Mouse (Mus musculus): ENCODE results near the gene Cdkn2aip. TPM values are rescaled to one million over a fixed set of nuclear protein-coding genes. Genes with fewer than 3 reads are reported as not detected.

Cdkn2aip gene
- total and polyA plus RNA-seq, 2 experiments from 2014 or later = 22.4 to 23.0 TPM

- Histone ChIP-seq H3K4me1 (ENCODE audit: insufficient read depth, low read length) (no peaks in the 10 kb centered on the region), H3K27ac (no peak overlapping the region), H3K4me3 (ENCODE audit: low read length) (no peak overlapping the region), H3K9ac (replicated peaks; ENCODE audit: low read length) (no peak overlapping the region), H3K9me3 (ENCODE audit: low read length) (no peaks in the 10 kb centered on the region), H3K27me3 (ENCODE audit: insufficient read depth, low read length) (no peaks in the 10 kb centered on the region), H3K4me2 (ENCODE audit: low read depth, low read length) (no peak overlapping the region), H3K36me3 (ENCODE audit: insufficient read depth, low read length) (no peaks in the 10 kb centered on the region)
- DNase-seq (ENCODE audit: low spot score) (no peak), ATAC-seq (no peak)
- no peak for TF ChIP-seq CTCF (IDR thresholded peaks at IDR 0.05; ENCODE audit: low read depth)
- 88% methylated on average over 5 of the region's 5 CpGs for WGBS
Measured at GRCm38 (mm10) chr8:47663201-47663600, 50.5 kb downstream of the Cdkn2aip start.

- Histone ChIP-seq H3K9ac (replicated peaks; ENCODE audit: low read length) (no peak overlapping the region), H3K27me3 (ENCODE audit: insufficient read depth, low read length) (no peaks in the 10 kb centered on the region), H3K36me3 (ENCODE audit: insufficient read depth, low read length) (no peaks in the 10 kb centered on the region), H3K9me3 (ENCODE audit: low read length) (no peaks in the 10 kb centered on the region), H3K27ac (no peak overlapping the region), H3K4me3 (ENCODE audit: low read length) (no peak overlapping the region), H3K4me1 (ENCODE audit: insufficient read depth, low read length) (no peaks in the 10 kb centered on the region), H3K4me2 (ENCODE audit: low read depth, low read length) (no peak overlapping the region)
- DNase-seq (ENCODE audit: low spot score) = no peak
- no peak for TF ChIP-seq CTCF (IDR thresholded peaks at IDR 0.05; ENCODE audit: low read depth)
- WGBS = 95% methylated on average over 5 of the region's 5 CpGs
- no peak for ATAC-seq
Measured at GRCm38 (mm10) chr8:47662716-47663115, 51.0 kb downstream of the Cdkn2aip start.

GRCm38 (mm10) chr8:47660394-47660793, 53.3 kb downstream of the Cdkn2aip start:
- Histone ChIP-seq H3K4me2 (ENCODE audit: low read depth, low read length) (no peak overlapping the region), H3K4me3 (ENCODE audit: low read length) (no peak overlapping the region), H3K27ac (no peak overlapping the region), H3K4me1 (ENCODE audit: insufficient read depth, low read length) (no peaks in the 10 kb centered on the region), H3K27me3 (ENCODE audit: insufficient read depth, low read length) (no peaks in the 10 kb centered on the region), H3K9ac (replicated peaks; ENCODE audit: low read length) (no peak overlapping the region), H3K36me3 (ENCODE audit: insufficient read depth, low read length) (no peaks in the 10 kb centered on the region), H3K9me3 (ENCODE audit: low read length) (no peaks in the 10 kb centered on the region)
- DNase-seq (ENCODE audit: low spot score) = no peak
- WGBS = 90% methylated on average over 7 of the region's 7 CpGs
- no peak for ATAC-seq
- no peak for TF ChIP-seq CTCF (IDR thresholded peaks at IDR 0.05; ENCODE audit: low read depth)

GRCm38 (mm10) chr8:47659463-47659862, 54.3 kb downstream of the Cdkn2aip start:
- DNase-seq (ENCODE audit: low spot score) (no peak), ATAC-seq (no peak)
- Histone ChIP-seq H3K27ac (no peak overlapping the region), H3K4me3 (ENCODE audit: low read length) (no peak overlapping the region), H3K9ac (replicated peaks; ENCODE audit: low read length) (no peak overlapping the region), H3K9me3 (ENCODE audit: low read length) (no peaks in the 10 kb centered on the region), H3K4me2 (ENCODE audit: low read depth, low read length) (no peak overlapping the region), H3K4me1 (ENCODE audit: insufficient read depth, low read length) (no peaks in the 10 kb centered on the region), H3K36me3 (ENCODE audit: insufficient read depth, low read length) (no peaks in the 10 kb centered on the region), H3K27me3 (ENCODE audit: insufficient read depth, low read length) (no peaks in the 10 kb centered on the region)
- 93% methylated on average over 5 of the region's 5 CpGs for WGBS
- TF ChIP-seq CTCF (IDR thresholded peaks at IDR 0.05; ENCODE audit: low read depth) = no peak

Other genes starting within 250 kb of the Cdkn2aip start
- gene Trappc11, start 180.5 kb downstream of the Cdkn2aip start, total RNA-seq (2014; rRNA removed) = 37.0 and 40.4 TPM in 2 replicates
- 25.3 and 26.3 TPM in 2 replicates for gene Trappc11, start 180.5 kb downstream of the Cdkn2aip start, polyA plus RNA-seq (2015; fragmentation: Nextera tagmentation; extraction: Ambion mirVana)
- gene Rwdd4a, start 180.3 kb downstream of the Cdkn2aip start, total RNA-seq (2014; rRNA removed) = 8.5 and 11.0 TPM in 2 replicates
- 30.5 and 32.2 TPM in 2 replicates for gene Rwdd4a, start 180.3 kb downstream of the Cdkn2aip start, polyA plus RNA-seq (2015; fragmentation: Nextera tagmentation; extraction: Ambion mirVana)
- gene Ing2, start 38.4 kb downstream of the Cdkn2aip start, total RNA-seq (2014; rRNA removed) = 5.2 and 6.1 TPM in 2 replicates
- 8.4 and 9.6 TPM in 2 replicates for gene Ing2, start 38.4 kb downstream of the Cdkn2aip start, polyA plus RNA-seq (2015; fragmentation: Nextera tagmentation; extraction: Ambion mirVana)
- gene Cldn24, start 108.2 kb upstream of the Cdkn2aip start, total RNA-seq (2014; rRNA removed) = not detected in 2 replicates
- gene Cldn24, start 108.2 kb upstream of the Cdkn2aip start, polyA plus RNA-seq (2015; fragmentation: Nextera tagmentation; extraction: Ambion mirVana) = not detected in 2 replicates
- gene Cldn22, start 110.5 kb upstream of the Cdkn2aip start, total RNA-seq (2014; rRNA removed) = not detected in 2 replicates
- not detected in 2 replicates for gene Cldn22, start 110.5 kb upstream of the Cdkn2aip start, polyA plus RNA-seq (2015; fragmentation: Nextera tagmentation; extraction: Ambion mirVana)

Measured in hindbrain, postnatal 0 days (tissue).